ENCODE assay signal across 9 mouse cellular contexts in genomic region chr17:45598891-45599290, GRCm38 (mm10). TPM values are rescaled to one million over a fixed set of nuclear protein-coding genes. Genes with fewer than 3 reads are reported as not detected.
DNase-seq lines count a peak whose midpoint lies in the region; ATAC-seq and TF ChIP-seq lines count a peak whose summit lies in the region.
"Had no signal": no experiment of that assay in that cellular context is flagged by ENCODE, and none has a peak within 500 bp of the region (broad histone marks: within the 10 kb centered on the region; RNA-seq: fewer than 3 reads in every experiment).

No protein-coding gene starts in this region.

- H3K9me3 ChIP-seq in heart, embryonic 10.5 days: no peaks in the 10 kb centered on the region
- no peaks in the 10 kb centered on the region for H3K9me3 ChIP-seq in liver, embryonic 13.5 days (replicated peaks)

- DNase-seq in heart, embryonic 10.5 days (ENCODE audit: low spot score): no peak
- DNase-seq in heart, adult 9 months (ENCODE audit: low spot score in 2 of 2): no peak
- DNase-seq in testis, postnatal 10 days (ENCODE audit: low spot score): no peak
- no peak for DNase-seq in liver, embryonic 13.5 days
- DNase-seq in frontal cortex, postnatal 36 days (ENCODE audit: low spot score in 2 of 2): no peak
- no peak for DNase-seq in urinary bladder, postnatal 10 days (ENCODE audit: low spot score)
- DNase-seq in thymus, postnatal 0 days (ENCODE audit: low spot score): no peak
- DNase-seq: layer of hippocampus, adult 9-11 months had no signal

- H3K27me3 ChIP-seq in heart, embryonic 10.5 days (ENCODE audit: insufficient read depth, poor library complexity, severe bottlenecking): peaks cover 57% of the 10 kb centered on the region
- no peaks in the 10 kb centered on the region for H3K27me3 ChIP-seq in testis, adult 2 months (ENCODE audit: control insufficient read depth, insufficient read depth, low read length)
- H3K27me3 ChIP-seq in liver, embryonic 13.5 days: 0 out of 2 replicates have a peak, but pooled peaks cover 7% of the 10 kb centered on the region

- H3K36me3 ChIP-seq in heart, embryonic 10.5 days: no peaks in the 10 kb centered on the region
- no peaks in the 10 kb centered on the region for H3K36me3 ChIP-seq in testis, adult 2 months (ENCODE audit: control insufficient read depth, insufficient read depth, low read length)
- no peaks in the 10 kb centered on the region for H3K36me3 ChIP-seq in liver, embryonic 13.5 days

- peaks cover 72% of the 10 kb centered on the region for H3K4me1 ChIP-seq in heart, embryonic 10.5 days
- H3K4me1 ChIP-seq in testis, adult 2 months (ENCODE audit: control insufficient read depth, insufficient read depth, low read length): peaks cover 24% of the 10 kb centered on the region
- peaks cover 77% of the 10 kb centered on the region for H3K4me1 ChIP-seq in liver, embryonic 13.5 days (replicated peaks)

- TF ChIP-seq CTCF in testis, adult 2 months (IDR thresholded peaks at IDR 0.05; ENCODE audit: control insufficient read depth, insufficient read depth, insufficient replicate concordance, low read depth, low read length): no peak

- no peak for TF ChIP-seq POLR2A in testis, adult 2 months (IDR thresholded peaks at IDR 0.05; ENCODE audit: control insufficient read depth, low read depth, low read length)

- H3K27ac ChIP-seq in heart, embryonic 10.5 days: peak overlapping the region; percentile 87; the same call in 1 of the 2 replicates
- peak overlapping the region; percentile 71 for H3K27ac ChIP-seq in testis, adult 2 months (ENCODE audit: control insufficient read depth, insufficient read depth, low read depth, low read length)
- H3K27ac ChIP-seq in liver, embryonic 13.5 days: peak overlapping the region; percentile 18; the same call in 1 of the 2 replicates

- H3K4me3 ChIP-seq in heart, embryonic 10.5 days: peak overlapping the region; percentile 61
- no peak overlapping the region for H3K4me3 ChIP-seq in testis, adult 2 months (ENCODE audit: control insufficient read depth, low read depth, low read length)
- peak overlapping the region; percentile 53; the same call in 1 of the 2 replicates for H3K4me3 ChIP-seq in liver, embryonic 13.5 days (replicated peaks)

- H3K4me2 ChIP-seq in liver, embryonic 13.5 days: peak overlapping the region; percentile 80

- peak overlapping the region; percentile 69; the same call in 1 of the 2 replicates for H3K9ac ChIP-seq in liver, embryonic 13.5 days

- 53% methylated on average over 3 of the region's 3 CpGs for WGBS in heart, embryonic 10.5 days
- 54% methylated on average over 3 of the region's 3 CpGs for WGBS in liver, embryonic 13.5 days (ENCODE audit: insufficient replicate concordance)

- no peak for ATAC-seq in liver, embryonic 13.5 days (ENCODE audit: low read depth)

RNA-seq across cellular contexts. Expression of gene Slc29a1, which starts 0.5 kb away (rescaled TPM):
- 75.0 and 75.1 TPM in 2 replicates for polyA plus RNA-seq in heart, embryonic 10.5 days (2016; fragmentation: Nextera tagmentation; extraction: Ambion mirVana)
- polyA plus RNA-seq in testis, adult 2 months (2012; rRNA removed): 138 and 143 TPM in 2 replicates
- polyA plus RNA-seq in liver, embryonic 13.5 days (2015; fragmentation: Nextera tagmentation; extraction: Ambion mirVana): 215 and 233 TPM in 2 replicates
- polyA plus RNA-seq in thymus, postnatal 0 days (2015; fragmentation: Nextera tagmentation; extraction: Ambion mirVana): 243 and 252 TPM in 2 replicates

RNA-seq across cellular contexts. Expression of gene Mymx, which starts 3.0 kb away (rescaled TPM):
- polyA plus RNA-seq in heart, embryonic 10.5 days (2016; fragmentation: Nextera tagmentation; extraction: Ambion mirVana): 0.31 and 0.41 TPM in 2 replicates
- polyA plus RNA-seq in testis, adult 2 months (2012; rRNA removed): 3.4 and 4.4 TPM in 2 replicates
- 0.42 and 0.59 TPM in 2 replicates for polyA plus RNA-seq in liver, embryonic 13.5 days (2015; fragmentation: Nextera tagmentation; extraction: Ambion mirVana)
- 1.5 and 1.7 TPM in 2 replicates for polyA plus RNA-seq in thymus, postnatal 0 days (2015; fragmentation: Nextera tagmentation; extraction: Ambion mirVana)

RNA-seq across cellular contexts. Expression of gene Hsp90ab1, which starts 25.8 kb away (rescaled TPM):
- 1,633 and 1,893 TPM in 2 replicates for polyA plus RNA-seq in heart, embryonic 10.5 days (2016; fragmentation: Nextera tagmentation; extraction: Ambion mirVana)
- 99.1 and 109 TPM in 2 replicates for polyA plus RNA-seq in testis, adult 2 months (2012; rRNA removed)
- 1,012 and 1,064 TPM in 2 replicates for polyA plus RNA-seq in liver, embryonic 13.5 days (2015; fragmentation: Nextera tagmentation; extraction: Ambion mirVana)
- 1,223 and 1,279 TPM in 2 replicates for polyA plus RNA-seq in thymus, postnatal 0 days (2015; fragmentation: Nextera tagmentation; extraction: Ambion mirVana)

RNA-seq across cellular contexts. Expression of gene Slc35b2, which starts 35.2 kb away (rescaled TPM):
- 107 and 118 TPM in 2 replicates for polyA plus RNA-seq in heart, embryonic 10.5 days (2016; fragmentation: Nextera tagmentation; extraction: Ambion mirVana)
- polyA plus RNA-seq in testis, adult 2 months (2012; rRNA removed): 26.6 and 35.6 TPM in 2 replicates
- 58.0 and 58.6 TPM in 2 replicates for polyA plus RNA-seq in liver, embryonic 13.5 days (2015; fragmentation: Nextera tagmentation; extraction: Ambion mirVana)
- polyA plus RNA-seq in thymus, postnatal 0 days (2015; fragmentation: Nextera tagmentation; extraction: Ambion mirVana): 95.8 and 96.9 TPM in 2 replicates

RNA-seq across cellular contexts. Expression of gene Nfkbie, which starts 43.4 kb away (rescaled TPM):
- polyA plus RNA-seq in heart, embryonic 10.5 days (2016; fragmentation: Nextera tagmentation; extraction: Ambion mirVana): 2.8 and 3.7 TPM in 2 replicates
- 0.83 and 0.95 TPM in 2 replicates for polyA plus RNA-seq in testis, adult 2 months (2012; rRNA removed)
- 1.4 and 1.6 TPM in 2 replicates for polyA plus RNA-seq in liver, embryonic 13.5 days (2015; fragmentation: Nextera tagmentation; extraction: Ambion mirVana)
- polyA plus RNA-seq in thymus, postnatal 0 days (2015; fragmentation: Nextera tagmentation; extraction: Ambion mirVana): 70.4 and 80.2 TPM in 2 replicates

Comparison
In these comparisons a context has a peak if more than half of its experiments do, and no peak if none do; other contexts are left out.
1. H3K27ac ChIP-seq: peak in every context shown above with its lines; median percentile 87 in heart, embryonic 10.5 days; 71 in testis, adult 2 months; 18 in liver, embryonic 13.5 days.